Mouse (Mus musculus): ENCODE data around the gene Gm20532. TPM values are rescaled to one million over a fixed set of nuclear protein-coding genes. Genes with fewer than 3 reads are reported as not detected.

The Gm20532 gene
- total RNA-seq, 2 experiments from 2014 or later, result not detected

- intact Hi-C loops (cut with DNase I), result no loop called here
- DNase-seq, result no peak
Observed at GRCm38 (mm10) chr2:26594461-26594933, 8.1 kb downstream of the Gm20532 start.

GRCm38 (mm10) chr2:26594934-26595724 is 8.7 kb downstream of the Gm20532 start:
- intact Hi-C loops (cut with DNase I), result loop anchor here (5.0 kb wide), 1 partner anchor 42 kb away; no protein-coding TSS in a partner anchor
- no peak for DNase-seq

GRCm38 (mm10) chr2:26595725-26596435 is 9.4 kb downstream of the Gm20532 start:
- no peak for DNase-seq
- intact Hi-C loops (cut with DNase I), result loop anchor here (5.0 kb wide), 1 partner anchor 41 kb away; no protein-coding TSS in a partner anchor

GRCm38 (mm10) chr2:26596898-26597297 is 10.5 kb downstream of the Gm20532 start:
- DNase-seq, result no peak
- intact Hi-C loops (cut with DNase I), result loop anchor here (5.0 kb wide), 1 partner anchor 40 kb away; no protein-coding TSS in a partner anchor

- DNase-seq, result no peak
- intact Hi-C loops (cut with DNase I), result loop anchor here (5.0 kb wide), 1 partner anchor 39 kb away; no protein-coding TSS in a partner anchor
Observed at GRCm38 (mm10) chr2:26597810-26598209, 11.4 kb downstream of the Gm20532 start.

- DNase-seq, result no peak
- intact Hi-C loops (cut with DNase I), result loop anchor here (5.0 kb wide), 1 partner anchor 39 kb away; no protein-coding TSS in a partner anchor
Observed at GRCm38 (mm10) chr2:26598462-26598861, 12.0 kb downstream of the Gm20532 start.

- no peak for DNase-seq
- intact Hi-C loops (cut with DNase I), result loop anchor here (5.0 kb wide), 1 partner anchor 37 kb away; no protein-coding TSS in a partner anchor
Observed at GRCm38 (mm10) chr2:26599965-26600364, 13.5 kb downstream of the Gm20532 start.

GRCm38 (mm10) chr2:26600664-26601063 is 14.2 kb downstream of the Gm20532 start:
- DNase-seq, result no peak
- intact Hi-C loops (cut with DNase I), result no loop called here

- no peak for DNase-seq
- intact Hi-C loops (cut with DNase I), result no loop called here
Observed at GRCm38 (mm10) chr2:26601595-26601994, 15.2 kb downstream of the Gm20532 start.

- intact Hi-C loops (cut with DNase I), result no loop called here
- DNase-seq, result no peak
Observed at GRCm38 (mm10) chr2:26602631-26603030, 16.2 kb downstream of the Gm20532 start.

GRCm38 (mm10) chr2:26603159-26603558 is 16.7 kb downstream of the Gm20532 start:
- DNase-seq, result no peak
- intact Hi-C loops (cut with DNase I), result no loop called here

- DNase-seq, result peak; percentile 61 to 67
- intact Hi-C loops (cut with DNase I), result no loop called here
Observed at GRCm38 (mm10) chr2:26603720-26604671, 17.6 kb downstream of the Gm20532 start, which contains the start of gene Agpat2. Gene Agpat2 (minus strand): TSS chr2:26604417.

- intact Hi-C loops (cut with DNase I), result no loop called here
- DNase-seq, result no peak
Observed at GRCm38 (mm10) chr2:26605331-26605730, 18.9 kb downstream of the Gm20532 start.

GRCm38 (mm10) chr2:26606579-26606978 is 20.1 kb downstream of the Gm20532 start:
- no peak for DNase-seq
- intact Hi-C loops (cut with DNase I), result no loop called here

- no peak for DNase-seq
- intact Hi-C loops (cut with DNase I), result no loop called here
Observed at GRCm38 (mm10) chr2:26607056-26607910, 20.8 kb downstream of the Gm20532 start.

GRCm38 (mm10) chr2:26608781-26609180 is 22.3 kb downstream of the Gm20532 start:
- intact Hi-C loops (cut with DNase I), result no loop called here

GRCm38 (mm10) chr2:26609261-26609661 is 22.8 kb downstream of the Gm20532 start:
- intact Hi-C loops (cut with DNase I), result no loop called here
- no peak for DNase-seq

More at GRCm38 (mm10) chr2:26608781-26609180, 22.3 kb downstream of the Gm20532 start:
- DNase-seq, result no peak

GRCm38 (mm10) chr2:26610526-26610925 is 24.1 kb downstream of the Gm20532 start:
- intact Hi-C loops (cut with DNase I), result no loop called here

GRCm38 (mm10) chr2:26611054-26611453 is 24.6 kb downstream of the Gm20532 start:
- no peak for DNase-seq
- intact Hi-C loops (cut with DNase I), result no loop called here

More at GRCm38 (mm10) chr2:26610526-26610925, 24.1 kb downstream of the Gm20532 start:
- no peak for DNase-seq
